Mouse (Mus musculus) forebrain, embryonic 12.5 days (tissue): Measurements from ENCODE around the gene Lcn6. TPM values are rescaled to one million over a fixed set of nuclear protein-coding genes. Genes with fewer than 3 reads are reported as not detected.

Source experiments
- ATAC-seq: fragments of 200-750 bp; cut with Nextera tagmentation; 2 replicates; pipeline ENCODE4 v1.8.0; 2017; ENCODE audit warnings: moderate TSS enrichment; ENCODE audit not compliant: low FRiP score
- H3K27ac ChIP-seq: fragments of 300-500 bp; sonication (generic); 2 replicates; pipeline ENCODE4 v1.5.1; 2016; ENCODE audit warnings: mild to moderate bottlenecking
- H3K27me3 ChIP-seq: fragments of 300-500 bp; sonication (generic); 2 replicates; pipeline ENCODE4 v1.6.1; 2016; ENCODE audit warnings: mild to moderate bottlenecking
- H3K36me3 ChIP-seq: fragments of 300-500 bp; sonication (generic); replicated peaks from 2 replicates; pipeline ENCODE4 v1.6.1; 2016; ENCODE audit warnings: mild to moderate bottlenecking
- H3K4me1 ChIP-seq: fragments of 300-500 bp; sonication (generic); 2 replicates; pipeline ENCODE4 v1.6.1; 2016
- H3K4me2 ChIP-seq: fragments of 300-500 bp; sonication (generic); 2 replicates; pipeline ENCODE4 v1.6.1; 2016; ENCODE audit warnings: mild to moderate bottlenecking, moderate library complexity
- H3K4me3 ChIP-seq: fragments of 300-500 bp; sonication (generic); replicated peaks from 2 replicates; pipeline ENCODE4 v1.5.1; 2016; ENCODE audit warnings: mild to moderate bottlenecking
- H3K9ac ChIP-seq: fragments of 300-500 bp; sonication (generic); 2 replicates; pipeline ENCODE4 v1.6.1; 2016; ENCODE audit warnings: mild to moderate bottlenecking
- H3K9me3 ChIP-seq: fragments of 300-500 bp; sonication (generic); 2 replicates; pipeline ENCODE4 v1.6.1; 2016
- WGBS: fragments of 180-500 bp; shearing (Covaris S2); methylation state at CpG from one replicate; pipeline ENCODE4 v1.1.7; 2016; 5-methylcytosine and 5-hydroxymethylcytosine counted together
- polyA plus RNA-seq: library from polyadenylated mRNA; unstranded; fragments of >200 nt; fragmentation: Nextera tagmentation; extraction: Ambion mirVana; gene quantifications from 2 replicates; pipeline ENCODE4 v1.2.1, GENCODE M21; 2016

Gene Lcn6
- polyA plus RNA-seq: not detected in 2 replicates

DNA sequence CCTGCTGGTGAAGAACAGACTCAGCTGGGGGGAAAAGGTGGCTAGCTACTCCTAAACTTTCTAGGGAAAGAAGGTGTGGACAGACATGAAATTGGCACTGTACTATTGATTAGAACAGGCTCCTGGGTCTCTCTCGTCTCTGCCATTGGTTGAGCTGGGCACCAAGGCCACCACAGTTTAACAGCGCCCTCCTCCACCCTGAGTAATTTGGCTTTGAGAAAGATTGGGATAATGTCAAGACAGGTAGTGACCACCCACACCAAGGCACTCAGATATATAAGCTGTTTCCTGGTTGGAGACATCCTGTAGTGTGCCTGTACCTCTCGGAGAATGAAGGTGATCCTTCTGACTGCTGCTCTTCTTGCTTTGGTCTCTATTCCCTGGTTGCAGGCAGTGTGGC, at the start of gene Lcn6:
Gene Lcn6 (plus strand): TSS at position 301 of the 400 bp plus-strand sequence.
- 87% methylated on average over 3 of the region's 3 CpGs for WGBS
- Histone ChIP-seq H3K4me3 (no peak within 1 kb of the TSS), H3K9ac (no peak within 1 kb of the TSS), H3K9me3 (no peaks in the 10 kb centered on the region), H3K27ac (no peak within 1 kb of the TSS), H3K36me3 (no peaks in the 10 kb centered on the region), H3K4me1 (no peaks in the 10 kb centered on the region), H3K4me2 (no peak within 1 kb of the TSS), H3K27me3 (no peaks in the 10 kb centered on the region)
- no peak for ATAC-seq

DNA sequence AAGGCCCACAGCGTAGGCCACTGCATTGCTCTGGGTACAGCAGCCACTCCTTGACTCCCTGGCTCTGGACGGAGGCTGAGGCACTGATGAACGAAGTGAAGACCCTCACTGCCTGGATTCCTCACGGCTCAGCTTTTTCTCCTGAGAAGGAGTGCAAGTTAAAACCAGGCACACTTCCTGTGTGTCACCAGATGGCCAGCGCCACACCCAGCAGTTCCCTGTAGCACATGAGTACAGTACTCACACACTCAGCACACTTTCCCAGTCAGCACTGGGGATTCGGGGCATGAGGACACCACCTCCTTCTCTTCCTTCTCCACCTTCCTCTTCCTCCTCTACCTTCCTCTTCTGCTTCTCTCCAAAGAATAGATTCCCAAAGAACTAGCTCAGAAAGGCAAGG, 48.8 kb upstream of the Lcn6 start, which contains the start of gene Fcna:
Gene Fcna (minus strand): TSS at position 220 of the 400 bp plus-strand sequence.
- no peak for ATAC-seq
- Histone ChIP-seq H3K4me1 (no peaks in the 10 kb centered on the region), H3K4me2 (no peak within 1 kb of the TSS), H3K4me3 (no peak within 1 kb of the TSS), H3K27ac (no peak within 1 kb of the TSS), H3K36me3 (no peaks in the 10 kb centered on the region), H3K9ac (no peak within 1 kb of the TSS), H3K27me3 (peaks cover 9% of the 10 kb centered on the region; the same call in 1 of the 2 replicates), H3K9me3 (no peaks in the 10 kb centered on the region)
- WGBS: 86% methylated on average over 6 of the region's 6 CpGs

DNA sequence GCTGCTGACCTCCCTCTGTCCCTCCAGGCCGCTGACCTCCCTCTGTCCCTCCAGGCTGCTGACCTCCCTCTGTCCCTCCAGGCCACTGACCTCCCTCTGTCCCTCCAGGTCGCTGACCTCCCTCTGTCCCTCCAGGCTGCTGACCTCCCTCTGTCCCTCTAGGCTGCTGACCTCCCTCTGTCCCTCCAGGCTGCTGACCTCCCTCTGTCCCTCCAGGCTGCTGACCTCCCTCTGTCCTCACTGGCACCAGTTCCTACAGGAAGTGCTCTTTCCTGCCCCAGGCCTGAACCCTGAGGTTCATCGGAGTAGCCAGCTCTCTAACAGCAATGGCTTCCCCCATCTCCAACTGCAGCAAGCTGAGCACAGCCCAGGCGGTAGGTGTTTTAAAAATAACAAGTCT, 47.8 kb upstream of the Lcn6 start:
- WGBS: 54% methylated on average over 4 of the region's 4 CpGs
- Histone ChIP-seq H3K9me3 (no peaks in the 10 kb centered on the region), H3K36me3 (no peaks in the 10 kb centered on the region), H3K9ac (no peak overlapping the region), H3K4me2 (no peak overlapping the region), H3K4me1 (no peaks in the 10 kb centered on the region), H3K27me3 (peaks cover 6% of the 10 kb centered on the region; the same call in 1 of the 2 replicates), H3K27ac (no peak overlapping the region), H3K4me3 (no peak overlapping the region)
- ATAC-seq: no peak

DNA sequence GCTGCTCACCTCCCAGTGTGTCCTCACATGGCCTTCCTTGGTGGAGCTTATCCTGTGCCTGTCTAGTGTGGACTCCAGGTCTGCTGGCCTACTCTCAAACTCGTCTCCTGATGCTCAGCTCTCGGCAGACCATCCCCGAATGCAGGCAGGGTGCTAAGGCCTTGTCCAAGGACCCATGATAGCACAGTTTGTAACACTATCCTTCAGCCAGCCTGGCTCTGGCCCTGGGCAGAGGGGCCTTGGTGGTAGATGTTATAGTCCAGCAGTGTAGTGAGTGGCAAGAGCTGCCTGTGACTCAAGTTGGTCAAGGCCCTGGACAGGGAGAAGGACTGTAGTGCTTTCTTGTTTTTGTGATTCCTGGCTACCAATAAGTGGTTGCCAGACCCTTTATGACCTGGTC, 43.0 kb upstream of the Lcn6 start:
- Histone ChIP-seq H3K4me2 (no peak overlapping the region), H3K4me3 (no peak overlapping the region), H3K27me3 (no peaks in the 10 kb centered on the region), H3K9me3 (no peaks in the 10 kb centered on the region), H3K9ac (no peak overlapping the region), H3K36me3 (no peaks in the 10 kb centered on the region), H3K27ac (no peak overlapping the region), H3K4me1 (no peaks in the 10 kb centered on the region)
- 93% methylated on average over 3 of the region's 3 CpGs for WGBS
- ATAC-seq: no peak

DNA sequence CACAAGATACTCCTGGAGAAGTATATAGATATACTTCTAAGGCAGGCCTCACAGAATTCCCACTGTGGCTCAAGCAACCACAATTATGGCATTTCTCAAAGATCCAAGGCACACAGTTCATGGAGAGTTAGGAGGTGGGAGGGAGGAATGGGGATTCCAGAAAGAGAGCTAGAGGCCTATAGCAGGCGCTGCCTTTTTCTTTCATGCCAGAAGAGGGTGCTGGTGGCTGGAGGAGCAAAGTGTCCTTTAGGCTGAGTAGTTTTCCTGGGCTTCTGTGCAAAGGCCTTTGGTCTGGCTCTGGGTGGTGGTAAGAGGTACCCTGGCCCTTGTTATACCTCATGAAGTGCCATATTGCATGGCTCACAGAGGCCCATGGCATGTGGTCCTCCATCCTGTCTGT, 42.5 kb upstream of the Lcn6 start:
- Histone ChIP-seq H3K4me2 (no peak overlapping the region), H3K27me3 (no peaks in the 10 kb centered on the region), H3K4me1 (no peaks in the 10 kb centered on the region), H3K9me3 (no peaks in the 10 kb centered on the region), H3K9ac (no peak overlapping the region), H3K4me3 (no peak overlapping the region), H3K27ac (no peak overlapping the region), H3K36me3 (no peaks in the 10 kb centered on the region)
- 23% methylated on average over 1 of the region's 1 CpGs for WGBS
- ATAC-seq: no peak

DNA sequence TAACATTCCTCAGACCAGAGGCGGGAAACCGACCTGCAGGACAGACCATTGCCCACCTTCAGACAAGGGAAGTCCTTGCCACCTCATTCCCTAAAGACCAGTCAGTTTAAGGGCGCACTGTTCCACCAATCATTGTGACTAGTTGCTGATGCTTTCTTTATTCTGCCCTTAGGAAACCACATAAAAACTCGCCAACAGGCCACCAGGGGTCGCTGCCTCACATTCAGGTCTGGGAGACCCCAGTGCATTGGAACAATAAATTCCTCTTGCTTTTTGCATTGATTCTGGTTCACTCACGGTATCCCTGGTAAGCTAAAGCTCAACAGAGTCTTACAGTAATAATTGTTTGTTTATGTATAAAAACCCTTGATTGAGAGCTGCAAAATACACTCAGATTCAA, 36.7 kb upstream of the Lcn6 start:
- Histone ChIP-seq H3K4me2 (no peak overlapping the region), H3K36me3 (no peaks in the 10 kb centered on the region), H3K27ac (no peak overlapping the region), H3K9ac (no peak overlapping the region), H3K9me3 (no peaks in the 10 kb centered on the region), H3K4me1 (no peaks in the 10 kb centered on the region), H3K27me3 (no peaks in the 10 kb centered on the region), H3K4me3 (no peak overlapping the region)
- no peak for ATAC-seq
- 16% methylated on average over 6 of the region's 6 CpGs for WGBS

DNA sequence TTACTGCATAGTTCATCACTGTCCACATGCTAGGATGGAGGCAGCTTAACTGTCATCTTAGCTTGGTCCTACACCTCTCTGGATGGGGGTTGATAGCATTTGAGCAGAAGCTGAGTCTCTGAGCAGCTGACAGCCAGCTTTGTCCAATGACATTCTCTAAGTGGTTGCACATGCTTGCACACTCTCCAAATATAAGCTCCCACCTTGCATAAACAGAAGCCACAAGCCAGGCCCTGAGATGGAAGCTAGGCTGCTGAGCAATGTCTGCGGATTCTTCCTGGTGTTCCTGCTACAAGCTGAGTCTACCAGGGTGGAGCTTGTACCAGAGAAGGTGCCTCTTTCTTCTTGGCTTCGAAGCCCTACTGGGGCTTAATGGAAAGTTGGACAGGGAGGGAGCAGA, 23.7 kb upstream of the Lcn6 start, which contains the start of gene Lcn8:
Gene Lcn8 (plus strand): TSS at position 219 of the 400 bp plus-strand sequence.
- no peaks in the 10 kb centered on the region for H3K4me1 ChIP-seq
- no peak within 1 kb of the TSS for H3K27ac ChIP-seq
- H3K36me3 ChIP-seq: no peaks in the 10 kb centered on the region
- no peak within 1 kb of the TSS for H3K4me2 ChIP-seq
- no peak within 1 kb of the TSS for H3K9ac ChIP-seq
- no peaks in the 10 kb centered on the region for H3K27me3 ChIP-seq
- 83% methylated on average over 2 of the region's 2 CpGs for WGBS
- H3K9me3 ChIP-seq: no peaks in the 10 kb centered on the region
- no peak within 1 kb of the TSS for H3K4me3 ChIP-seq
- ATAC-seq: no peak

DNA sequence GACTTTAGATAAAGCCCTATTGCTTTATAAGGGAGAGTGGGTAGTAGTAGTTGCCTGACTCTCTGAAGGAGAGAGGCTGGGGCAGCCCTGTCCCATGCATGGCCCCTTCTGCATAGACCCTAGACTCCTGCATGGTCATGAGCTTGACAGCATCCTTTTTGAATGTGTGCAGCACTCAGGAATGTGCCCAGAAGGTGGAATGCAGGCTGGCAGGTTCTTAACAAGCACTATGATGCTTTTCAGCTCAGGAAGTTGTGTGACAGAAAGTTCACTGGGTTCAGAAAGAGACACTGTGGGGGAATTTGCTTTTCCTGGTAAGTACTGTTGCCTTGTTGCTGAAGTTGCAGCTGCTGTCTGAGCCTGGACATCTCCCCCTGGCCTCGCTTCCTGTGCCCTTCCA, 22.1 kb upstream of the Lcn6 start:
- no peak overlapping the region for H3K27ac ChIP-seq
- 67% methylated on average over 1 of the region's 1 CpGs for WGBS
- H3K36me3 ChIP-seq: no peaks in the 10 kb centered on the region
- no peaks in the 10 kb centered on the region for H3K27me3 ChIP-seq
- ATAC-seq: no peak
- H3K4me2 ChIP-seq: no peak overlapping the region
- no peaks in the 10 kb centered on the region for H3K4me1 ChIP-seq
- H3K9me3 ChIP-seq: no peaks in the 10 kb centered on the region
- no peak overlapping the region for H3K4me3 ChIP-seq
- H3K9ac ChIP-seq: no peak overlapping the region

DNA sequence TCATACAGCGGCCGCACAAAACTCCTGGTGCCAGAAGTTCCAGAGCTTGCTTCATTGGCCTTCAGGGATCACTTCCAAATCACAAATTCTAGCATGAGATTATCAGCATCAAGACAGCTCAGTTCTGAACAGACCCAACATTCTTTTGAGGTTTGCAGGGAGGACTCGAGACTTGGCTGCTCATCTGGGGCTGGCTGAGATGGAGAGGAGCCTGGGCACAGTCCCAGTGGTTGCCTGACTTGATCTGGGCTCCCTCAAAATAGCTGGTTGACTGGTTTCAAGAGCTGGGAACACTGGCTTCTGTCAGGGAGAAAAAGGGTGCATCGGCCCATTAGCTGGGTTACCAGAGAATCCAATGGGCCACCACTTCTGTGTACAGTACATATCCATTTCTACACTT, 19.9 kb upstream of the Lcn6 start:
- Histone ChIP-seq H3K4me2 (no peak overlapping the region), H3K4me3 (no peak overlapping the region), H3K9ac (no peak overlapping the region), H3K27ac (no peak overlapping the region), H3K4me1 (no peaks in the 10 kb centered on the region), H3K36me3 (no peaks in the 10 kb centered on the region), H3K9me3 (no peaks in the 10 kb centered on the region), H3K27me3 (no peaks in the 10 kb centered on the region)
- no peak for ATAC-seq
- WGBS: 87% methylated on average over 4 of the region's 4 CpGs

DNA sequence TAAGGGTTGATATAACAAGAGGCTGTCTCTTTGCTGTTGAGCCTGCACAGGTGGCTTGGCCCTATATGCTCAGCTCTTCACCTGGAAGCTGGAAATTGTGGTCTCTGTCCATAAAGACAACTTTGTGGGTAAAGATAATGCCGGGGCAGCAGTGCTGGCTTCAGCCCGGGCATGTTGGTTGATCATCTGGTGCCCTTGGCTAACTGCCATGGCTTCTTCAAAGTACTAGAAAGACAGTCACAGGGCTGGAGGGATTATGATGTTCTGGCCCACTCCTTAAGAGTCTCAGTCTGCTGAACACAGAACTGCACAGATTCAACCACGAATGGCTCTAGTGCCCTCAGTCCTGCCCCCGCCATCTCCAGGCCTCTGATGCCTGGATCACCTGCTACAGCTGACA, 19.3 kb upstream of the Lcn6 start:
- no peak for ATAC-seq
- no peaks in the 10 kb centered on the region for H3K4me1 ChIP-seq
- no peak overlapping the region for H3K4me2 ChIP-seq
- no peaks in the 10 kb centered on the region for H3K9me3 ChIP-seq
- no peak overlapping the region for H3K27ac ChIP-seq
- H3K4me3 ChIP-seq: no peak overlapping the region
- H3K9ac ChIP-seq: no peak overlapping the region
- no peaks in the 10 kb centered on the region for H3K36me3 ChIP-seq
- 92% methylated on average over 4 of the region's 4 CpGs for WGBS
- H3K27me3 ChIP-seq: no peaks in the 10 kb centered on the region

DNA sequence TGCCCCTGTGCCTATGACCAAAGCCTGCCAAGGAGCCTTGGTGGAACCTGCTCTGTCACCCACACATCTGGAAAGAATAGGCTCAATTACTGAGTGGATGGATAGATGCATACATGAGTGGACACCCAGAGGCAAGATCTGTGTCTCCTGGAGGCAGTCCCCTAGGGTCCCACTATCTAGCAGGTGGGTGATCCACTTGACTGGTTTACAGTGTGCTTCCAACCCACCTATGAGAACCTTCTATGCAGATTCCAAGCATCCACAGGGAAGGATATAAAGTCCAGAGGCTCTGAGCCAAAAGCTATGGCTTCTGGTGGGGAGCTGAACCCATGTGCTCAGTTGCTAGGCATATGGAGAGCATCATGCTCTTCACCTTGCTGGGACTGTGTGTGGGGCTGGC, 18.9 kb upstream of the Lcn6 start, which contains the start of gene Lcn5:
Gene Lcn5 (plus strand): TSS at position 301 of the 400 bp plus-strand sequence.
- no peaks in the 10 kb centered on the region; the same call in 1 of the 2 replicates for H3K27me3 ChIP-seq
- no peak for ATAC-seq
- H3K9ac ChIP-seq: no peak within 1 kb of the TSS
- H3K27ac ChIP-seq: no peak within 1 kb of the TSS
- no peaks in the 10 kb centered on the region for H3K4me1 ChIP-seq
- no peak within 1 kb of the TSS for H3K4me2 ChIP-seq
- H3K9me3 ChIP-seq: no peaks in the 10 kb centered on the region
- no peaks in the 10 kb centered on the region for H3K36me3 ChIP-seq
- H3K4me3 ChIP-seq: no peak within 1 kb of the TSS

DNA sequence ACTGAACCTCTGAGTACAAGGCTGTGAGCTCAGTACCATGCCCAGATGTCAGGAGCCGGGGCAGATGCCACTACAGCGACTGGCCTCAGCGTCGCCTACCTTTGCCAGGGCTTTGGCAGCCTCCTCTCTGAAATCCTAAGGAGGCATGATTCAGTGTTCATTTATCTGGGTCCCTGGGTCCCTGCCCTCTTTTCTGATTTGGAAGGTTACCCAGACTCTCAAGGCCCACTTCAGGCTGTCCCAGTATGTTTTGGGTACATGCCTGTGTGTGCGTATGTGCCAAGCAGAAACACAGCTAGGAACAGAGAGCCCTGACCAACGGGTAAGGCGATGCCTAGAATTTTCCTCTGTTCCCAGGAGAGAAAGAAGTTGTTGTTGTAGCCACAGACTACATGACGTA, 16.3 kb upstream of the Lcn6 start:
- H3K36me3 ChIP-seq: no peaks in the 10 kb centered on the region
- no peak overlapping the region for H3K4me2 ChIP-seq
- H3K9ac ChIP-seq: no peak overlapping the region
- no peak overlapping the region for H3K4me3 ChIP-seq
- H3K4me1 ChIP-seq: no peaks in the 10 kb centered on the region
- H3K27me3 ChIP-seq: no peaks in the 10 kb centered on the region; the same call in 1 of the 2 replicates
- H3K27ac ChIP-seq: no peak overlapping the region
- WGBS: 94% methylated on average over 8 of the region's 8 CpGs
- no peak for ATAC-seq
- no peaks in the 10 kb centered on the region for H3K9me3 ChIP-seq

DNA sequence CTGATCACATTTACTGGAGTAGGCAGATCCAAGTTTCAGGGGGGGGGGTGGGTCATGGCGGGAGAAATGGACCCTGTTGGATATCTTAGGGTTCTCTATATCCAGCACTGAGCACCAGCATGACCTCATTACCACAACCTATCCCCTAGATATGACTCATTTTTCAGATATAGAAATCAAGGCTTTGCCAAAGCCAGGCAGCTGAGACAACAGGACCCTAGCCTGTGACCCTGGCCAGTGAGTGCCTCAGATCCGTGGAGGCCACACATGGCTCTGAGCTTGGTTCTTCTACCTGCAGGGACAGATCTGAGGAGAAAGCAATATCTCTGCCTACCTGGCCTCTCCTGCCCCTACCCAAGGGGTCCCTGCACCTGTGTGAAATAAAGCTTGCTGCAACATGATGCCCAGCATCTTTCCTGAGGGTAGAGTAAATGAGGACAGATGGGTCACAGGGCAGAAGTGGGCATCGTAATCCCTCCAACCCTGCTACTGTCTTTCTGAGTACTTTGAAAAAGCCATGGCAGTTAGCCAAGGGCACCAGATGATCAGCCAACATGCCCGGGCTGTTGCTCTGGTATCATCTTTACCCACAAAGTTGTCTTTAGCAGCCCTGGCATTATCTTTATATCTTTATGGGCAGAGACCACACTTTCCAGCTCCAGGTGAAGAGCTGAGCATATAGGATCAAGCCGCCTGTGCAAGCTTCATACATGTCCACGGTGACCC, 15.2 kb upstream of the Lcn6 start:
- Histone ChIP-seq H3K4me3 (no peak overlapping the region), H3K9me3 (no peaks in the 10 kb centered on the region), H3K4me1 (no peaks in the 10 kb centered on the region), H3K36me3 (no peaks in the 10 kb centered on the region), H3K27ac (no peak overlapping the region), H3K27me3 (no peaks in the 10 kb centered on the region; the same call in 1 of the 2 replicates), H3K4me2 (no peak overlapping the region), H3K9ac (no peak overlapping the region)
- WGBS: 88% methylated on average over 6 of the region's 6 CpGs
- ATAC-seq: no peak
